Mouse (Mus musculus) liver, adult 2 months (tissue): ENCODE measurements at regions not wholly inside any gene's neighbourhood (a gene's known extent, or its start where the extent isn't known, plus 50 kb on each side); places are given as distances from the start of the nearest gene placed in this dataset.

Experiments
- DNase-seq: peaks from one replicate; pipeline ENCODE4 v3.0.0-alpha.2; 2011; ENCODE audit warnings: low read depth, low spot score; ENCODE audit errors: extremely low read depth
- H3K27ac ChIP-seq: fragments of 200-500 bp; replicated peaks from 2 replicates; pipeline ENCODE4 v1.5.1; 2012; ENCODE audit warnings: low read depth, mild to moderate bottlenecking, control low read depth, inconsistent platforms, low read length; ENCODE audit not compliant: insufficient read depth
- H3K27me3 ChIP-seq: fragments of 200-500 bp; 2 replicates; pipeline ENCODE4 v1.6.1; 2012; ENCODE audit warnings: mild to moderate bottlenecking, moderate library complexity, low read length, inconsistent platforms; ENCODE audit not compliant: control insufficient read depth, insufficient read depth
- H3K36me3 ChIP-seq: fragments of 200-500 bp; 2 replicates; pipeline ENCODE4 v1.6.1; 2012; ENCODE audit warnings: low read length, inconsistent platforms; ENCODE audit not compliant: control insufficient read depth, insufficient read depth
- H3K4me1 ChIP-seq: fragments of 200-500 bp; 2 replicates; pipeline ENCODE4 v1.6.1; 2011; ENCODE audit warnings: low read length; ENCODE audit not compliant: control insufficient read depth, insufficient read depth
- H3K4me3 ChIP-seq: fragments of 200-500 bp; 2 replicates; pipeline ENCODE4 v1.5.1; 2011; ENCODE audit warnings: low read depth, mild to moderate bottlenecking, control low read depth, low read length, moderate library complexity; ENCODE audit not compliant: insufficient read depth
- H3K79me2 ChIP-seq: fragments of 200-500 bp; 2 replicates; pipeline ENCODE4 v1.6.1; 2012; ENCODE audit warnings: inconsistent platforms, mild to moderate bottlenecking, low read length, moderate library complexity; ENCODE audit not compliant: control insufficient read depth, insufficient read depth
- H3K9ac ChIP-seq: fragments of 200-500 bp; 2 replicates; pipeline ENCODE4 v1.6.1; 2012; ENCODE audit warnings: low read depth, mild to moderate bottlenecking, control low read depth, inconsistent platforms, low read length
- CTCF ChIP-seq: fragments of 200-500 bp; IDR thresholded peaks from 2 replicates; pipeline ENCODE4 v1.5.1; 2011; ENCODE audit warnings: low read depth, low read length, control low read depth
- POLR2A ChIP-seq: fragments of 200-500 bp; IDR thresholded peaks from 2 replicates; pipeline ENCODE4 v1.6.1; 2011; ENCODE audit warnings: low read length, control low read depth; ENCODE audit not compliant: insufficient read depth; ENCODE audit errors: extremely low read depth
- WGBS: fragments of 180-500 bp; shearing (Covaris S2); methylation state at CpG from one replicate; pipeline ENCODE4 v1.1.7; 2018; 5-methylcytosine and 5-hydroxymethylcytosine counted together

DNA sequence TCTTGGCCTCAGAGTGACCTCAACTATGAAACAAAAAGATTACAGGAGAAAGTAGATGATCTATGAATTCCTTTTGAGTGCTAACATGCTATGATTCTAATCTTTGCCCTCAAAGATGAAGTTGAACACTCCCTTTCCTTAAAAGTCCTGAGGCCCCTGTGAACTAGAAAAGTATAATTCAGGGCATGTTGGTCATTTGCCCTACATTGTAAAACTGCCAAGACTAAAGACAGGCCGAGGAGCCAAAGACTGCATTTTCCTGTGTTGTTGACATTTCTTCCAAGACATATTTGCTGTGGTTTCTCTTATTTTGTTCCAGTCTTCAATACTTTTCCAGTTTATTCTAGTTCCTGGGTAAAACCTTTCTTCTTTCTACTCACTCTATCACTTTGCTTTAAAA lies 159.9 kb upstream of the Nt5c1b start:
- no peak for DNase-seq
- no peak overlapping the region for H3K27ac ChIP-seq
- WGBS: 29% methylated on average over 1 of the region's 1 CpGs
- TF ChIP-seq POLR2A (no peak), CTCF (no peak)
- no peak overlapping the region for H3K9ac ChIP-seq
- no peaks in the 10 kb centered on the region for H3K79me2 ChIP-seq
- H3K4me1 ChIP-seq: no peaks in the 10 kb centered on the region
- no peaks in the 10 kb centered on the region for H3K27me3 ChIP-seq
- no peak overlapping the region for H3K4me3 ChIP-seq
- H3K36me3 ChIP-seq: no peaks in the 10 kb centered on the region

GRCm38 (mm10) chr12:10222821-10223220 lies 147.0 kb upstream of the Nt5c1b start:
- Histone ChIP-seq H3K27me3 (no peaks in the 10 kb centered on the region), H3K4me3 (no peak overlapping the region), H3K79me2 (no peaks in the 10 kb centered on the region), H3K9ac (no peak overlapping the region), H3K27ac (no peak overlapping the region), H3K4me1 (no peaks in the 10 kb centered on the region), H3K36me3 (no peaks in the 10 kb centered on the region)
- TF ChIP-seq POLR2A (no peak), CTCF (no peak)
- DNase-seq: no peak
- WGBS: 35% methylated on average over 4 of the region's 4 CpGs

- no peak overlapping the region for H3K27ac ChIP-seq
- H3K79me2 ChIP-seq: no peaks in the 10 kb centered on the region
- H3K27me3 ChIP-seq: no peaks in the 10 kb centered on the region
- H3K9ac ChIP-seq: no peak overlapping the region
- no peaks in the 10 kb centered on the region for H3K36me3 ChIP-seq
- DNase-seq: no peak
- no peak overlapping the region for H3K4me3 ChIP-seq
- H3K4me1 ChIP-seq: no peaks in the 10 kb centered on the region
- TF ChIP-seq CTCF (no peak), POLR2A (no peak)
- WGBS: 26% methylated on average over 4 of the region's 4 CpGs
Measured at GRCm38 (mm10) chr12:10223832-10224231, 145.9 kb upstream of the Nt5c1b start.

DNA sequence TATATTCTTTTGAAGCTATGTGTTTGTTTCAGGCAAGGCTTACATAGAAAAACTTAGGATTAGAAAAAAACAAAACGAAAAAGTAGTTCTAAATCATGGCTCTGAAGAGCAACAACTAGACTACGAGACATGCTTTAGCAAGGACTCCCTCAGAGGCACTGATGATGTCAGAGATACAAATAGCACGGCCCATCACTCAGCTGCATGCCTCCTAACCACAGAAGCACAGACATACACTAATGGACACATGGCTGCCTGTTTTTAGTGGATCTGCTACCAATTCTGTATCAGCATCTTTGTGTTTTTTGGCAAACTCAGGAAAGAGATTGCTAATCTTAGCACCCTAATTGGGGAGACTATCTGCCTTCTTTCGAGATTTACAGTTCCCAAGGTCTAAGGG lies 138.6 kb upstream of the Nt5c1b start:
- Histone ChIP-seq H3K79me2 (no peaks in the 10 kb centered on the region), H3K4me1 (no peaks in the 10 kb centered on the region)

GRCm38 (mm10) chr12:10231683-10232082 lies 138.1 kb upstream of the Nt5c1b start:
- 60% methylated on average over 4 of the region's 4 CpGs for WGBS

More for the DNA sequence above, 138.6 kb upstream of the Nt5c1b start:
- Histone ChIP-seq H3K27ac (no peak overlapping the region), H3K9ac (no peak overlapping the region), H3K36me3 (no peaks in the 10 kb centered on the region), H3K4me3 (no peak overlapping the region), H3K27me3 (no peaks in the 10 kb centered on the region)
- TF ChIP-seq CTCF: no peak
- TF ChIP-seq POLR2A: no peak
- WGBS: 66% methylated on average over 4 of the region's 4 CpGs
- no peak for DNase-seq

DNA sequence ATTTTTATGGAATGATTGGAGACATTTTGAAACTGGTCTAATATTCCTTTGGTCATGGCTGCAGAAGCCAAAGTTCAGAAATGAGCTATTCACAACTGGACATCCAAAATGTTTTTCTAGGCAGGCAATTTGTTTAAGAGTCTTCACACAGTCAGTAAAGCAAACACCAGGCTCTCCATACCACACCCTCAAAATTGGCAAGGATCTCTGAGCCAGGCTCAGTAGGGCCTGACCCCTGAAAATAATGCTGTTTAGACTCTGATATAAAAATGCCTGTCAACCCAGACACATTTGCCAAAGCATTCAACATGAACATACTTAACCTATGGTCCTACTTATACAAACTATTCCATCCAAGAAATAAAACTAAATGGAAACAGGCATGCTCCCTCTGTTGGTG lies 121.7 kb upstream of the Nt5c1b start:
- H3K27ac ChIP-seq: no peak overlapping the region
- no peak for DNase-seq
- H3K4me1 ChIP-seq: no peaks in the 10 kb centered on the region
- no peaks in the 10 kb centered on the region for H3K79me2 ChIP-seq
- no peak for TF ChIP-seq CTCF
- TF ChIP-seq POLR2A: no peak
- no peaks in the 10 kb centered on the region for H3K36me3 ChIP-seq
- no peak overlapping the region for H3K9ac ChIP-seq
- H3K27me3 ChIP-seq: no peaks in the 10 kb centered on the region
- no peak overlapping the region for H3K4me3 ChIP-seq

More at GRCm38 (mm10) chr12:10231683-10232082, 138.1 kb upstream of the Nt5c1b start:
- Histone ChIP-seq H3K36me3 (no peaks in the 10 kb centered on the region), H3K27me3 (no peaks in the 10 kb centered on the region), H3K27ac (no peak overlapping the region), H3K9ac (no peak overlapping the region), H3K79me2 (no peaks in the 10 kb centered on the region), H3K4me1 (no peaks in the 10 kb centered on the region), H3K4me3 (no peak overlapping the region)
- TF ChIP-seq POLR2A (no peak), CTCF (no peak)
- no peak for DNase-seq
